Mouse (Mus musculus) MEL (cell line): ENCODE data around the gene Rora.

Experiments
- CHD1 ChIP-seq: IDR thresholded peaks from 2 replicates; pipeline ENCODE4 v1.6.1; 2012; ENCODE audit warnings: low read depth, mild to moderate bottlenecking, inconsistent platforms, low read length, improper control_type of control experiment
- CTCF ChIP-seq, 3 experiments: IDR thresholded peaks in 2 of 3; conservative IDR thresholded peaks in 1 of 3; 2 replicates each; pipeline ENCODE4 v1.5.1; 2011 to 2012; ENCODE audit warnings: low read length in 3 of 3, low read depth in 2 of 3, mild to moderate bottlenecking in 2 of 3, improper control_type of control experiment in 1 of 3, inconsistent platforms in 1 of 3, mixed read lengths in 1 of 3, moderate library complexity in 1 of 3; ENCODE audit not compliant: control insufficient read depth in 1 of 3, insufficient read depth in 1 of 3, poor library complexity in 1 of 3, severe bottlenecking in 1 of 3
- EP300 ChIP-seq, 2 experiments: IDR thresholded peaks; 2 replicates each; pipeline ENCODE4 v1.6.1; 2011; ENCODE audit warnings: improper control_type of control experiment in 2 of 2, low read length in 2 of 2, low read depth in 1 of 2, mild to moderate bottlenecking in 1 of 2
- ETS1 ChIP-seq: IDR thresholded peaks from 2 replicates; pipeline ENCODE4 v1.6.1; 2012; ENCODE audit warnings: low read depth, mild to moderate bottlenecking, inconsistent platforms, low read length, improper control_type of control experiment, moderate library complexity
- GABPA ChIP-seq: IDR thresholded peaks from 2 replicates; pipeline ENCODE4 v1.6.1; 2012; ENCODE audit warnings: low read depth, mild to moderate bottlenecking, inconsistent platforms, low read length, improper control_type of control experiment, moderate library complexity
- KAT2A ChIP-seq: conservative IDR thresholded peaks from 2 replicates; pipeline ENCODE4 v1.6.1; 2012; ENCODE audit warnings: low read depth, low read length, improper control_type of control experiment, inconsistent platforms
- MAX ChIP-seq: IDR thresholded peaks from 2 replicates; pipeline ENCODE4 v1.6.1; 2011; ENCODE audit warnings: low read length, improper control_type of control experiment
- POLR2A ChIP-seq, 2 experiments: IDR thresholded peaks; 2 replicates each; pipeline ENCODE4 v1.6.1; 2011 to 2012; ENCODE audit warnings: low read length in 2 of 2, mild to moderate bottlenecking in 2 of 2, control low read depth in 1 of 2, improper control_type of control experiment in 1 of 2, low read depth in 1 of 2, moderate library complexity in 1 of 2; ENCODE audit not compliant: control insufficient read depth in 1 of 2, insufficient read depth in 1 of 2, poor library complexity in 1 of 2
- SMC3 ChIP-seq: IDR thresholded peaks from 2 replicates; pipeline ENCODE4 v1.6.1; 2011; ENCODE audit warnings: low read depth, low read length, improper control_type of control experiment
- TBP ChIP-seq: IDR thresholded peaks from 2 replicates; pipeline ENCODE4 v1.8.0; 2011; ENCODE audit warnings: low read depth, low read length, improper control_type of control experiment
- USF2 ChIP-seq, 2 experiments: IDR thresholded peaks; 2 replicates each; pipeline ENCODE4 v1.6.1; 2011 to 2012; ENCODE audit warnings: improper control_type of control experiment in 2 of 2, low read length in 2 of 2, borderline replicate concordance in 1 of 2, inconsistent platforms in 1 of 2, low read depth in 1 of 2, mild to moderate bottlenecking in 1 of 2; ENCODE audit not compliant: insufficient read depth in 1 of 2

DNA sequence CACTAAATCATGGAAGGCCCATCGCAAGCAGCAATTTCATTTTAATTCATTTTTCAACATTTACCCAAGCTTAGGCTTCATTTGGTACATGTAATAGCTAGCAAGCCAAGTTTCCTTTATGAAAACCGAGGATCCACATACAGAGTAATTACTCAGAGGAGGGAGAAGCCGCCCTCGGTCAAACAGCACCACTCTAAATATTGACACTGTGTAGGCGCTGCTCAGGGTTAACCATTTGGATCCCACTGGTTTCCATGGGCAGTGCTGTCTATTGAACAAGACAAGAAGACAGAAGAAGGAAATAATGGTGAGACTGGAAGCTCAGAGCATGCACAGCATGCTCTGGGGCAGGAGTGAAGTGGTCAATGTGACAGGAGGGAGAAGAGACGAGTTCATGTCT, 33.1 kb upstream of the Rora start:
- no peak for TF ChIP-seq ETS1
- TF ChIP-seq GABPA = no peak
- TF ChIP-seq MAX = no peak
- TF ChIP-seq EP300 (IDR thresholded peaks at IDR 0.05; ENCODE audit: low read depth in 1 of 2, low read length in 2 of 2) = no peak
- no peak for TF ChIP-seq KAT2A
- no peak for TF ChIP-seq POLR2A (IDR thresholded peaks at IDR 0.05; ENCODE audit: control insufficient read depth in 1 of 2, insufficient read depth in 1 of 2, low read depth in 1 of 2, low read length in 2 of 2, poor library complexity in 1 of 2)
- TF ChIP-seq CTCF (IDR thresholded peaks at IDR 0.05 in 2 of 3, conservative IDR thresholded peaks at IDR 0.05 in 1 of 3; ENCODE audit: control insufficient read depth in 1 of 3, insufficient read depth in 1 of 3, low read depth in 2 of 3, low read length in 3 of 3, poor library complexity in 1 of 3, severe bottlenecking in 1 of 3) = no peak
- no peak for TF ChIP-seq SMC3
- TF ChIP-seq CHD1 = no peak
- no peak for TF ChIP-seq TBP
- TF ChIP-seq USF2 (IDR thresholded peaks at IDR 0.05; ENCODE audit: borderline replicate concordance in 1 of 2, insufficient read depth in 1 of 2, low read depth in 1 of 2, low read length in 2 of 2) = no peak
